Mouse (Mus musculus) left cerebral cortex, postnatal 36 days (tissue): ENCODE measurements around the gene Sqstm1. TPM values are rescaled to one million over a fixed set of nuclear protein-coding genes. Genes with fewer than 3 reads are reported as not detected.

Experiments used
- DNase-seq, 2 experiments: peaks; one replicate each; pipeline ENCODE4 v3.0.0; 2021 to 2022; ENCODE audit warnings: low spot score in 2 of 2, mixed read lengths in 1 of 2
- intact Hi-C: fragments of 180-260 bp; cut with DNase I; formaldehyde crosslinking; loops from one replicate; pipeline ENCODE4 v1.15.1; 2025
- total RNA-seq, 2 experiments: library from RNA; stranded (reverse); gene quantifications; 2 replicates each; pipeline ENCODE4 v1.2.3; 2021

The Sqstm1 gene
- total RNA-seq, 2 experiments from 2014 or later = 460 to 526 TPM

- peak in 1 of 2 experiments; percentile 73 for DNase-seq
- intact Hi-C loops = no loop called here
Measured at GRCm38 (mm10) chr11:50233022-50233421, 22.4 kb upstream of the Sqstm1 start.

GRCm38 (mm10) chr11:50231411-50231810 is 20.8 kb upstream of the Sqstm1 start:
- DNase-seq = peak in 1 of 2 experiments; percentile 53
- intact Hi-C loops = no loop called here

- intact Hi-C loops = no loop called here
- DNase-seq = no peak
Measured at GRCm38 (mm10) chr11:50230481-50231304, 20.1 kb upstream of the Sqstm1 start.

- DNase-seq = no peak
- intact Hi-C loops = loop anchor here (5.0 kb wide), 1 partner anchor 33 kb away; no protein-coding TSS in a partner anchor
Measured at GRCm38 (mm10) chr11:50229252-50229910, 18.8 kb upstream of the Sqstm1 start.

- no peak for DNase-seq
- intact Hi-C loops = loop anchor here (5.0 kb wide), 1 partner anchor 34 kb away; no protein-coding TSS in a partner anchor
Measured at GRCm38 (mm10) chr11:50228772-50229171, 18.1 kb upstream of the Sqstm1 start.

- no peak for DNase-seq
- intact Hi-C loops = loop anchor here (5.0 kb wide), 1 partner anchor 35 kb away; no protein-coding TSS in a partner anchor
Measured at GRCm38 (mm10) chr11:50227736-50228135, 17.1 kb upstream of the Sqstm1 start.

GRCm38 (mm10) chr11:50227226-50227625 is 16.6 kb upstream of the Sqstm1 start:
- DNase-seq = no peak
- intact Hi-C loops = loop anchor here (5.0 kb wide), 1 partner anchor 35 kb away; no protein-coding TSS in a partner anchor

GRCm38 (mm10) chr11:50226406-50226805 is 15.8 kb upstream of the Sqstm1 start:
- intact Hi-C loops = loop anchor here (5.0 kb wide), 1 partner anchor 36 kb away; no protein-coding TSS in a partner anchor

GRCm38 (mm10) chr11:50225611-50226378 is 15.2 kb upstream of the Sqstm1 start:
- intact Hi-C loops = loop anchor here (2.0 to 5.0 kb wide), 2 partner anchors 15 to 37 kb away; partner anchors contain the start of genes Mgat4b and Sqstm1
- DNase-seq = peak in 1 of 2 experiments; percentile 43

More at GRCm38 (mm10) chr11:50226406-50226805, 15.8 kb upstream of the Sqstm1 start:
- DNase-seq = no peak

GRCm38 (mm10) chr11:50224671-50225530 is 14.3 kb upstream of the Sqstm1 start:
- peak; percentile 87 to 89 for DNase-seq
- intact Hi-C loops = loop anchor here (2.0 to 5.0 kb wide), 2 partner anchors 14 to 37 kb away; partner anchors contain the start of genes Mgat4b and Sqstm1

- no peak for DNase-seq
- intact Hi-C loops = loop anchor here (2.0 kb wide), 1 partner anchor 13 kb away; the partner anchor contains the start of genes Mgat4b and Sqstm1
Measured at GRCm38 (mm10) chr11:50223783-50224662, 13.4 kb upstream of the Sqstm1 start.

GRCm38 (mm10) chr11:50222559-50223276 is 12.1 kb upstream of the Sqstm1 start:
- no peak for DNase-seq
- intact Hi-C loops = no loop called here

GRCm38 (mm10) chr11:50219833-50220232 is 9.2 kb upstream of the Sqstm1 start:
- intact Hi-C loops = no loop called here
- DNase-seq = no peak

- intact Hi-C loops = no loop called here
- DNase-seq = no peak
Measured at GRCm38 (mm10) chr11:50217811-50218210, 7.2 kb upstream of the Sqstm1 start.

GRCm38 (mm10) chr11:50216724-50217366 is 6.2 kb upstream of the Sqstm1 start:
- intact Hi-C loops = no loop called here
- no peak for DNase-seq

GRCm38 (mm10) chr11:50215633-50216032 is 5.0 kb upstream of the Sqstm1 start:
- intact Hi-C loops = no loop called here

More at GRCm38 (mm10) chr11:50215633-50216032, 5.0 kb upstream of the Sqstm1 start:
- DNase-seq = no peak
